Mouse (Mus musculus): ENCODE data around the gene Map4k3. TPM values are rescaled to one million over a fixed set of nuclear protein-coding genes. Genes with fewer than 3 reads are reported as not detected.
A peak's percentile ranks its signal among the peaks of the same experiment; 100 is the strongest.
"Not testable (repeated sequence)": the region's sequence is repeated elsewhere in the genome, so short reads cannot be mapped to it uniquely, and the experiment has no call there.

The Map4k3 gene
- polyA plus RNA-seq (2012; rRNA removed), result 39.9 and 41.4 TPM in 2 replicates

- DNase-seq (ENCODE audit: extremely low spot score in 1 of 2, low spot score in 1 of 2), result peak; percentile 38 to 80
These were observed at the start of gene Map4k3 for GRCm38 (mm10) chr17:80728062-80728858. Map4k3 (minus strand) TSS chr17:80728485.

GRCm38 (mm10) chr17:80777581-80777980 is 49.3 kb upstream of the Map4k3 start:
- DNase-seq (ENCODE audit: extremely low spot score in 1 of 2, low spot score in 1 of 2), result no peak

DNA sequence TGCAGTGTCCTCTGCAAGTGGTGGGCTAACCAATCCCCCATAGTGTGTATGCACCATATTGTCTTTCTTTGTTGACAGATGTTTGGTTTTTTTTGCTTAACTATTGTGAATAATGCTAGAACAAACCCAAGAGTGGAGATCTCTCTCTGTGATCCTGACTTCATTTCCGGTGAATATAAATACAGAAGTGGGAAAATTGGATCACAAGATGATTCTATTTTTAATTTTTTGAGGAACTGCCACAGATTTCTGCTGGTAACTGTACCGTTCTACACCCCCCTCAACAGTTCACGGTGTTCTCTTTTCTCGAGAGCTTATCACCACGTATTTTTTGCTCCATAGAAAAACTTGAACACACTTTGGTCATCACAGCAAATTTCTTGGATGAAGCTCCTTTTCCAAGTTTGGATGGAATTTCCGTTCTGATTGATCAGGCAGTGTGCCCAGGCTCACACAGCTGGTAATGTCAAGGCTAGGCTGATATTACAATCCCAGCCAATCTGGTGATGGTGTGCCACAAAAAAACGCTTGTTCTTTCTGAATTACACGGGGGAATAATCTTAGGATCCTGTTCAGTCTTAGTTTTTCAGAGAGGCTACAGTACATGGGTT is 47.0 kb upstream of the Map4k3 start:
- DNase-seq (ENCODE audit: extremely low spot score in 1 of 2, low spot score in 1 of 2), result peak in 1 of 2 experiments; percentile 47

DNA sequence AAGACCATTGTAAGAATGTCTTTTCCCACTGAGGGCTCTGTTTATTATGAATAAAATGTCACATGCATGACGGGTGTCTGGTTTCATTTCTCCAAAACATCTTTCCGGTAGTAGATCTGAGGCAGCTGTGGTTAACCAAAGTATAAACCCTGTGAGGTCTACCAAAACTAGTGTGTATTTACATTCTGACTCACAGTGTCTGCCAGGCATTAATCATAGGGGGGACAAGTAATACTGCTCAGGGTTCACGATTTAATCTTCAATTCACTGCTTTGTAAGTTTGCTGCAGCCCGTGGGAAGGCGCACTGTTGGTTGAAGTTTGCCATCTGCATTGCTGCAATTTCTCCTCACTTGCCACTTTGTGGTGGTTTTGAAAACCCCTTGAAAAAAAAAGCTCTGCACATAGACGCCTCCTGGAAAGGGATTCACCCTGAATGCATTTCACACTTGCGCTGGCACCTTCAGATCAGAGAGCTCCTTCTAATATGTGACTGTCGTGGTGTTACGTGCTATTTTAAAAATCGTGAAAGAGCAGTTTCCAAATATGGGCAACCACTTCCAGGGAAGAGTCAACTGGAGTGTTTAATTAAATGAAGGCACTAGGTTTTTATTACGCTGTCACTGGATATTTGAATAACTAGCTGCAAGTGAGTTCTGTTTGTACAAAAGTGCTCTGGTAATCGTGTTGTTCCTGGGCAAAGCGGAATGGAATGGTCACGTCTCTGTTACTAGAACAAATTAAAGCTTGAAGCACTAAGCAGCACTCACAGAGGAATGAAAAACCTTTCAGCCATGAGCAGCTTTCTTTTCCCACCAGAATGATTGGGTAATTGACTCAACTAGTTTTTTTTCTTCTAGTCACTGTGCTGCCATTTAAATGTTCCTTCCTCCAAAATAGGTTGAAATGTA is 44.5 kb upstream of the Map4k3 start:
- peak; percentile 24 to 53 for DNase-seq (ENCODE audit: extremely low spot score in 1 of 2, low spot score in 1 of 2)

- no peak for DNase-seq (ENCODE audit: extremely low spot score in 1 of 2, low spot score in 1 of 2)
These were observed 41.8 kb upstream of the Map4k3 start for GRCm38 (mm10) chr17:80770065-80770464.

- no peak for DNase-seq (ENCODE audit: extremely low spot score in 1 of 2, low spot score in 1 of 2)
These were observed 36.9 kb upstream of the Map4k3 start for GRCm38 (mm10) chr17:80765204-80765603.

DNA sequence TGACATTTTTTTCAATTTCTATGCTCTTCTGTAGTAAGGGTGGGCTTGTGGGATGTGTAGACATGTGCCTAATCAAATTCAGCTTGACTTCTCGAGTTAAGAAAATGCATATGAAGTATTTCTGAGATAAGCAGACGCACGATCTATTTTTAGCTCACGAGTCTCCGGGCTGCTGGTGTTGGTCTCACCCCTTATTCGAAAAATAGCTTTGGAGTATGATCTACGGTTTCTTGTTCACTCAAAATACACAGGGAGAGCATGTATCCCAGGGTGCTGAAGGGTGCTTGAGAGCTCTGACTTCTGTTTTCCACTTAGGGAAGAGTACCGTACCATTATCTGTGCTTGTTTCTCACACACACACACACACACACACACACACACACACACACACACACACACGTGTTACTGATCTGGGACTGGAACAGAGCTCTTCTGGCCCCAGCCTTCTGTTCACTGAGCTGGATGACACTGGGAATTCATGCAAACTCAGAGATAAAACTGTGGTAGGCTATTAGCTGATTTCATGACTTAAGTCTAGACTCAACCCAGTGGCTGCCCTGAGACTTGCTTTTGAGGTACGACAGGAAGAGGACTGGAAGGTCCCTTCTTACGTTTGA is 34.9 kb upstream of the Map4k3 start:
- DNase-seq (ENCODE audit: extremely low spot score in 1 of 2, low spot score in 1 of 2), result no peak

DNA sequence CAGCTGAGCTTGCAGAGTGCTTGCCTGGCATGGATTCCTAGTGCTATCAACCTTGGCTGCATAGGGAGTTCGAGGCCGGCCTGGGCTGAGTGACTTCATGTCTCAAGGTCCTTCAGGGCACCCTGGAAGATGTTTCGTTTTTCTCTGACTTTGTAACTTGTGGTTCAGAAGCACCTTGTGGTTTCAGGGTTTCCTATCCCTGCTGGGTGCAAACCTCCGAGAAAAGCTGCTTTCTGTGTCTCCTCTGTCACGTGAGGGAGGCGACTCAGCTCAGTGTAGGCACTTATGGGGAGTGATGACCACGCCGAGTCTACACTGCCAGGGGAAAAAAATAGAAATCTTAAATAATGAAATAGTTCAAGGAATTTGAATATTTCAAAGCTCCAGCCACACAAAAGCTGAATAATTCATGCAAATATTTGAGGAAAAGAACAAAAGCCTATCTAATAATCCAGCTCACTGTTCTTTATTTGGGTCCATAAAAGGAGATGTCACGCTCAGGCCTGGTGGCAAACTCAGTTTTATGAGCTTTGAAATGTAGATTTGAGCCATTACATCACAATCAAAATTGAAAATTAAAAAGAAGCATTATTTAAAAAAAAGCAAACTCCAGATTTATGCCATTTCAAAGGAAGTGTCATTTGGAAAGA is 34.2 kb upstream of the Map4k3 start:
- DNase-seq (ENCODE audit: extremely low spot score in 1 of 2, low spot score in 1 of 2), result no peak

DNA sequence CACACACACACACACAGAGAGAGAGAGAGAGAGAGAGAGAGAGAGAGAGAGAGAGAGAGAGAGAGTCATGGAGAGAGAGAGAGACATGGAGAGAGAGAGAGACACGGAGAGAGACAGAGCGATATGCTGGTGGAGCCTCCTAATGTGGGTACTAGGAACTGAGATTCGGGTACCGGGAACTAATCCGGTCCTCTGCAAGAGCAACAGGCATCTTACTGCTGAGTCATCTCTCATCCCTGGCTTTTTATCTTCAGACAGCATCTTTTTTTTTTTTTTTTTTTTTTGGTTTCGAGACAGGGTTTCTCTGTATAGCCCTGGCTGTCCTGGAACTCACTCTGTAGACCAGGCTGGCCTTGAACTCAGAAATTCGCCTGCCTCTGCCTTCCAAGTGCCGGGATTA is 32.9 kb upstream of the Map4k3 start:
- not testable (repeated sequence) for DNase-seq (ENCODE audit: extremely low spot score in 1 of 2, low spot score in 1 of 2)

DNA sequence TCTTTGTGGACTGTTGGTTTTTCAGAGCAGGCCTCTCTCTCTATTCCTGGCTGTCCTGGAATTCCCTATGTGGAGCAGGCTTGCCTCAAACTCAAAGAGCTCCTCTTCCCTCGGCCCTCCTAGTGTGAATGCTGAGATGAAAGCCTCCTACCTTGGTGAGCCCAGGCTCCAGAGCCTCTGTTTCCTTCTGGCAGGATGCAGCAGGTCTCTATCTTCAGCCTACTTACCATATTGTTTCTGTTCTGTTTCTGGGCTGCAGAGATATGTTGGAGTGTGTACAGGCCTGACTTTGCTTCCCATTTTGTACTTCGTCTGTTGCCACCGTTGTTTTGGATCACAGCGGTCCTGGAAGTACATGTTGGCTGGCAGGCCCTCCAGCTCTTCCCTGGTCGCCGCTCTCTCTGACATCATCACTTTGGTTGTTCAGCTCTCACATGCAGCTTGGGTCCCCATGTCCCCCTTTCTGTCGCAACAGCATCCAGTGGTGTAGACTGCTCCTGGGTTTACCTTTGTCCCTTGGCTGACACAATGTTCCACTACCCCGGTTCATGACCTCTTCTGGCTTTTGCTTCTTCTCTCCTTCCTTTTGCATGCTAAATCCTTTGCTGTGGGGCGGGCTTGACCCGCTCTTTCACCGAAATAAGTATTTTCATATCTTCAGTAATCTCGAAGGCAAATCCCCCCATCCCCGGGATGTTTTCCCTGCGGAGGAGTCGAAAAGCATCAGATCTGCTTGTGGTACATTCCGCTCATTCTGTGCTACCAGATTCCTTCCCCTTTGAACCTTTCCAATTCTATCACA is 32.3 kb upstream of the Map4k3 start:
- peak in 1 of 2 experiments; percentile 23 for DNase-seq (ENCODE audit: extremely low spot score in 1 of 2, low spot score in 1 of 2)

DNA sequence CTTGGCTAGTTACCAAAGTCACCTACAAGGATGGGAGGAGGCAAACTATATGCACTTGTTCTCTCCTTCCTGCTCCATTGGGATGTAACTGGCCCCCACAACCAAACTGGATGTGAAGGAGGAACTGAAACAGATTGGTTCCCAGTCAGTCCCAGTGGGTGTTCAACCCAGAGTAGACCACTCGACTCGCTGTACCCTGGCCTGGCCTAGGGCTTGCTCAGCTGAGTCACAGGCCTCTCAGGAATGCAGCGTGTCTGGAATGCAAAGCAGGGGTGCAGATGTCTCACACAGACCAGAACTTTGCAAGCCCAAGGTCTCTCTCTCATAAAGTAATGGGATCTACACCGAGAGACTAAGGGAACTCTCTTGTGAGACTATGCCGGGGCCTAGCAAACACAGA is 27.8 kb upstream of the Map4k3 start:
- no peak for DNase-seq (ENCODE audit: extremely low spot score in 1 of 2, low spot score in 1 of 2)

DNA sequence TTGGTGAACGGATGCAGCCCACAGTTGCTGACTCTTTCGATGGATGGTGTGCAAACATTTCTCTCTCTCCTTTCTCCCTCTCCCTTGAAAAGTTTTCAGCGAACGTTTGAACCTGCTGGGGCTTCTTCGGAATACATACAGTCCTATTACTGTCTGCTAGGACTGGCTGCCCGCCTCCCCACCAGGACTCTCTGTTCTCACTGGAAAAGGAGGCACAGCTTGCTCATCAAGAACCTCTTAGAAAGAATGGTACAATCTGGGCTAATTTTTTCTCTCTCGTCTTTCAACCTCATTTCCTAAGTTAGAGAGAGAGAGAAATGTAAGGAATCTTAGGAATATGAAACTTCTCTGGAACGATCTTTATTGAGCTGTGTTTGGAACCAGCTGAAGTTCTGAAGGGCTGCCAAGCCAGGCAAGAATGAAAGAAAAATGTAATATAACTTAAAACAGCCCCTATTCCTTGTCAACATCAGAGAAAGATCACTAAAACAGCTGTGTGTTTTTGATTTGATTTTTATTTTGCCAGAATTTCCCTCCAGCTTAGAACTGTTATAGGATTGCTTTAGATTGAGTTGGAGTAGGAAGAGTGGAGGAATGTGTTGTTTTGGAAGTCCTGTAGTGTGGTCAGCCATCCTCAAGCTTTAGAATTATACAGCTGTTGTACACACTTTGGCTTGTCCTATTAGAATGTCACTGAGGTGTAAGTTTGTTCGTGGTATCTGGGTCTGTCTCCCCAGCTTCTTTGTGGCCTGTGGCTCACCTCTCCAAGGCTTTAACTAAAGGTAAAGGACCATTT is 27.0 kb upstream of the Map4k3 start:
- DNase-seq (ENCODE audit: extremely low spot score in 1 of 2, low spot score in 1 of 2), result no peak

DNA sequence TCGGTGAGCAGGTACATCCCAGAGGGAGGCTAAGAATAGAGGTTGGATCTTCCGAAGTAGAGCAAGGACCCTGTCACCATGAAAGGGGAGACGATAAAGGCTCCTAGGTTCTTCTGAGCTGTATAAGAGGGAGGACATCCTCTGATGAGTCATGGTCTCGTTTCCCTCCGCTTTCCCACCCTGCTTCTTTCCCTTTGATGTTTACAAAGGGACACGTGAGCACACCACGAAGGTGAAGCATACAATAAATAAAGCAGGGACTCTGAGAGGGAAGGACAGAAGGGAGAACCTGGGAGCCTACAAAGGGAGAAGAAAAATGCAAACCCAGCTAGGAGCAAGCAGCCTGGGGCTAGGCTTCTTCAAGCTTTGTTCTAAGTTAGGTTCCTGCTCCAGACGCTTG is 26.3 kb upstream of the Map4k3 start:
- no peak for DNase-seq (ENCODE audit: extremely low spot score in 1 of 2, low spot score in 1 of 2)

DNA sequence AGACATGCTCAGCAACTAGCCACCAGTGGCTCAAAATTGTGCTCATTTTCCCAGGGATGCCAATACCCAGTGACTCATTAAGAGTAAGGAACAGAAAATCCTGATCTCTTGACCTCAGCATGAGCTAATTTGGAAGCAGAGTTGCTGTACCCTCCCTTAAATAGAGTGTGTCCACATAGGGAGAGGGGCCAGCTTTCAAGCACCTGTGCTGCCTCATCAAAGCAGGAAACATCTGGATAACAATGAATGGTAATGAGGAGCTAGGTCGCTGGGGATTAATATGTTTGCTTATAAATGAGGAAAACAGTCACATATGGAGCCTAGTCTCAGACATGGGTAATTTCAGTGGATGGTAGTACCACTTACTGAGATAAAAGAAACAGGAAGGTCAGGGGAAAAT is 24.2 kb upstream of the Map4k3 start:
- no peak for DNase-seq (ENCODE audit: extremely low spot score in 1 of 2, low spot score in 1 of 2)

GRCm38 (mm10) chr17:80739421-80739820 is 11.1 kb upstream of the Map4k3 start:
- no peak for DNase-seq (ENCODE audit: extremely low spot score in 1 of 2, low spot score in 1 of 2)

- DNase-seq (ENCODE audit: extremely low spot score in 1 of 2, low spot score in 1 of 2), result no peak
These were observed 6.4 kb upstream of the Map4k3 start for GRCm38 (mm10) chr17:80734700-80735099.

- DNase-seq (ENCODE audit: extremely low spot score in 1 of 2, low spot score in 1 of 2), result no peak
These were observed 5.0 kb upstream of the Map4k3 start for GRCm38 (mm10) chr17:80733121-80733800.

DNA sequence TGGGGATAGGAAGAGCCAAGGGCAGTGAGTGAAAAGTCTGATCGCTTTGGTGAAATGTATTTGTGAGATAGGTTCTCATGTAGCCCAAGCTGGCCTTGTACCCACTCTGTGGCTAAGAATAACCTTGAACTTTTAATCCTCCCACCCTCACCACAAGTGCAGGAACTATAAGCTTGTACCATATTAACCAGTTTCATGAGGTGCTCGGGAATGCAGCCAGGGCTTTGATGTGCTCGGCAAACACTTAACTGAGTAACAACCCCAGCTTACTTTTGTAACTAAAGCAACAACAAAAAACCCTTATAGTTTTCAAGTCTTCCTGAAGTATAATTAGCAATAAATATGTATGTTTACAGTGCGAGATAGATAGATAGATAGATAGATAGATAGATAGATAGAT is 4.0 kb upstream of the Map4k3 start:
- DNase-seq (ENCODE audit: extremely low spot score in 1 of 2, low spot score in 1 of 2), result no peak

All from frontal cortex, adult 2 months (tissue).